Mouse (Mus musculus) myocyte (in vitro differentiated cells): ENCODE measurements around the gene Lmo2. TPM values are rescaled to one million over a fixed set of nuclear protein-coding genes. Genes with fewer than 3 reads are reported as not detected.
A peak's percentile ranks its signal among the peaks of the same experiment; 100 is the strongest.

Experiments
- H3K27me3 ChIP-seq: one replicate; pipeline ENCODE4 v1.6.1; 2011; ENCODE audit not compliant: control insufficient read depth, insufficient read depth, insufficient read length
- H3K36me3 ChIP-seq: one replicate; pipeline ENCODE4 v1.6.1; 2011; ENCODE audit not compliant: control insufficient read depth, insufficient read depth
- H3K4me2 ChIP-seq: one replicate; pipeline ENCODE4 v1.6.1; 2011; ENCODE audit warnings: low read depth, control low read depth
- H3K4me3 ChIP-seq: one replicate; pipeline ENCODE4 v1.5.1; 2011; ENCODE audit warnings: mild to moderate bottlenecking, control low read depth, moderate library complexity
- H3K79me2 ChIP-seq: one replicate; pipeline ENCODE4 v1.6.1; 2011; ENCODE audit not compliant: control insufficient read depth, insufficient read depth
- H3ac ChIP-seq: one replicate; pipeline ENCODE4 v1.6.1; 2011; ENCODE audit not compliant: control insufficient read depth, insufficient read length
- CEBPB ChIP-seq: IDR thresholded peaks from 2 replicates; pipeline ENCODE4 v1.6.1; 2011; ENCODE audit warnings: mild to moderate bottlenecking, moderate library complexity; ENCODE audit not compliant: poor library complexity, insufficient read depth, severe bottlenecking
- E2F4 ChIP-seq: IDR thresholded peaks from one replicate; pipeline ENCODE4 v1.6.1; 2011; ENCODE audit warnings: mild to moderate bottlenecking, control low read depth, moderate library complexity; ENCODE audit not compliant: insufficient read depth
- MAX ChIP-seq: IDR thresholded peaks from one replicate; pipeline ENCODE4 v1.6.1; 2011; ENCODE audit warnings: low read depth, mild to moderate bottlenecking, control low read depth
- MYOD1 ChIP-seq, 3 experiments: IDR thresholded peaks; one replicate each; pipeline ENCODE4 v1.6.1; 2011; ENCODE audit warnings: control low read depth in 2 of 3, low read depth in 2 of 3, mild to moderate bottlenecking in 2 of 3, moderate library complexity in 1 of 3; ENCODE audit not compliant: insufficient read length in 2 of 3, control insufficient read depth in 1 of 3
- MYOG ChIP-seq, 3 experiments: IDR thresholded peaks; one replicate each; pipeline ENCODE4 v1.6.1; 2011; ENCODE audit warnings: control low read depth in 2 of 3, low read depth in 2 of 3, mild to moderate bottlenecking in 2 of 3; ENCODE audit not compliant: insufficient read length in 2 of 3, control insufficient read depth in 1 of 3, insufficient read depth in 1 of 3
- POLR2A ChIP-seq: IDR thresholded peaks from one replicate; pipeline ENCODE4 v1.6.1; 2011; ENCODE audit warnings: low read depth, mild to moderate bottlenecking, control low read depth, moderate library complexity; ENCODE audit not compliant: insufficient read length
- POLR2AphosphoS2 ChIP-seq: IDR thresholded peaks from one replicate; pipeline ENCODE4 v1.6.1; 2011; ENCODE audit warnings: low read depth, control low read depth; ENCODE audit not compliant: insufficient read length
- REST ChIP-seq: IDR thresholded peaks from one replicate; pipeline ENCODE4 v1.6.1; 2011; ENCODE audit warnings: mild to moderate bottlenecking, control low read depth, moderate library complexity; ENCODE audit not compliant: insufficient read depth, insufficient read length
- SRF ChIP-seq: IDR thresholded peaks from one replicate; pipeline ENCODE4 v1.6.1; 2011; ENCODE audit warnings: low read depth; ENCODE audit not compliant: control insufficient read depth, insufficient read length
- TCF12 ChIP-seq: IDR thresholded peaks from one replicate; pipeline ENCODE4 v1.6.1; 2011; ENCODE audit warnings: mild to moderate bottlenecking, control low read depth; ENCODE audit not compliant: poor library complexity, insufficient read depth, severe bottlenecking
- TCF3 ChIP-seq: IDR thresholded peaks from one replicate; pipeline ENCODE4 v1.6.1; 2011; ENCODE audit warnings: low read depth, control low read depth; ENCODE audit not compliant: insufficient read length
- USF1 ChIP-seq: IDR thresholded peaks from one replicate; pipeline ENCODE4 v1.6.1; 2011; ENCODE audit warnings: low read depth, mild to moderate bottlenecking, control low read depth, moderate library complexity
- polyA plus RNA-seq: library from polyadenylated mRNA; unstranded; fragments of >200 nt; fragmentation: generic; extraction: Trizol; gene quantifications from one replicate; pipeline ENCODE4 v1.2.1, GENCODE M21; 2012; ENCODE audit warnings: missing spikeins

Gene Lmo2
- polyA plus RNA-seq, 1 experiment: 0.11 TPM

- Histone ChIP-seq H3K36me3 (no peaks in the 10 kb centered on the region), H3K4me2 (no peak overlapping the region), H3K4me3 (no peak overlapping the region), H3ac (no peak overlapping the region), H3K27me3 (peaks cover 16% of the 10 kb centered on the region), H3K79me2 (no peaks in the 10 kb centered on the region)
- TF ChIP-seq MYOG (IDR thresholded peaks at IDR 0.05; ENCODE audit: control insufficient read depth in 1 of 3, insufficient read depth in 1 of 3, insufficient read length in 2 of 3, low read depth in 2 of 3): no peak
- TF ChIP-seq REST: no peak
- TF ChIP-seq E2F4: no peak
- no peak for TF ChIP-seq POLR2A
- TF ChIP-seq MYOD1 (IDR thresholded peaks at IDR 0.05; ENCODE audit: control insufficient read depth in 1 of 3, insufficient read length in 2 of 3, low read depth in 2 of 3): no peak
- TF ChIP-seq TCF12: no peak
- TF ChIP-seq CEBPB: no peak
- TF ChIP-seq TCF3: no peak
- TF ChIP-seq SRF: no peak
- no peak for TF ChIP-seq USF1
- TF ChIP-seq POLR2AphosphoS2: no peak
- no peak for TF ChIP-seq MAX
These were observed 27.3 kb upstream of the Lmo2 start for GRCm38 (mm10) chr2:103930306-103931019.

- no peak for TF ChIP-seq REST
- TF ChIP-seq E2F4: no peak
- no peak for TF ChIP-seq POLR2A
- TF ChIP-seq POLR2AphosphoS2: no peak
- no peak for TF ChIP-seq MYOD1 (IDR thresholded peaks at IDR 0.05; ENCODE audit: control insufficient read depth in 1 of 3, insufficient read length in 2 of 3, low read depth in 2 of 3)
- TF ChIP-seq USF1: no peak
- no peak overlapping the region for H3K4me3 ChIP-seq
- H3K4me2 ChIP-seq: peak overlapping the region; percentile 22
- no peak overlapping the region for H3ac ChIP-seq
- H3K36me3 ChIP-seq: no peaks in the 10 kb centered on the region
- H3K27me3 ChIP-seq: peaks cover 17% of the 10 kb centered on the region
- no peaks in the 10 kb centered on the region for H3K79me2 ChIP-seq
These were observed 26.3 kb upstream of the Lmo2 start for GRCm38 (mm10) chr2:103931511-103931911.

GRCm38 (mm10) chr2:103932025-103932424 is 25.8 kb upstream of the Lmo2 start:
- peaks cover 22% of the 10 kb centered on the region for H3K27me3 ChIP-seq
- H3K79me2 ChIP-seq: no peaks in the 10 kb centered on the region
- H3K4me2 ChIP-seq: no peak overlapping the region
- H3K4me3 ChIP-seq: no peak overlapping the region
- TF ChIP-seq CEBPB (no peak), POLR2AphosphoS2 (no peak), MYOD1 (IDR thresholded peaks at IDR 0.05; ENCODE audit: control insufficient read depth in 1 of 3, insufficient read length in 2 of 3, low read depth in 2 of 3) (no peak), USF1 (no peak), TCF3 (no peak), TCF12 (no peak), MYOG (IDR thresholded peaks at IDR 0.05; ENCODE audit: control insufficient read depth in 1 of 3, insufficient read depth in 1 of 3, insufficient read length in 2 of 3, low read depth in 2 of 3) (no peak), SRF (no peak), E2F4 (no peak), REST (no peak), POLR2A (no peak), MAX (no peak)
- no peaks in the 10 kb centered on the region for H3K36me3 ChIP-seq
- H3ac ChIP-seq: no peak overlapping the region

- Histone ChIP-seq H3K4me3 (no peak overlapping the region), H3ac (no peak overlapping the region), H3K27me3 (peaks cover 27% of the 10 kb centered on the region), H3K4me2 (no peak overlapping the region), H3K79me2 (no peaks in the 10 kb centered on the region), H3K36me3 (no peaks in the 10 kb centered on the region)
- TF ChIP-seq POLR2A (no peak), SRF (no peak), REST (no peak), MYOG (IDR thresholded peaks at IDR 0.05; ENCODE audit: control insufficient read depth in 1 of 3, insufficient read depth in 1 of 3, insufficient read length in 2 of 3, low read depth in 2 of 3) (no peak), POLR2AphosphoS2 (no peak), TCF3 (no peak), CEBPB (no peak), TCF12 (no peak)
These were observed 25.3 kb upstream of the Lmo2 start for GRCm38 (mm10) chr2:103932480-103932879.

GRCm38 (mm10) chr2:103934270-103934669 is 23.5 kb upstream of the Lmo2 start:
- no peaks in the 10 kb centered on the region for H3K79me2 ChIP-seq
- peaks cover 35% of the 10 kb centered on the region for H3K27me3 ChIP-seq
- no peak overlapping the region for H3K4me3 ChIP-seq
- no peak overlapping the region for H3K4me2 ChIP-seq
- H3K36me3 ChIP-seq: no peaks in the 10 kb centered on the region
- no peak overlapping the region for H3ac ChIP-seq
- TF ChIP-seq MYOG (IDR thresholded peaks at IDR 0.05; ENCODE audit: control insufficient read depth in 1 of 3, insufficient read depth in 1 of 3, insufficient read length in 2 of 3, low read depth in 2 of 3): no peak
- TF ChIP-seq POLR2A: no peak
- TF ChIP-seq MAX: no peak
- no peak for TF ChIP-seq REST
